Mouse (Mus musculus): ENCODE data around the gene Mapk10.

GRCm38 (mm10) chr5:103119618-103120017 is 91.5 kb downstream of the Mapk10 start:
- TF ChIP-seq CTCF (IDR thresholded peaks at IDR 0.05; ENCODE audit: low read depth, low read length) (no peak), POLR2A (IDR thresholded peaks at IDR 0.05; ENCODE audit: insufficient read depth, low read length) (no peak), EP300 (IDR thresholded peaks at IDR 0.05; ENCODE audit: insufficient read depth, low read depth, low read length) (no peak)
